Mouse (Mus musculus) hindbrain, embryonic 12.5 days (tissue): ENCODE results near the gene Actg2. TPM values are rescaled to one million over a fixed set of nuclear protein-coding genes. Genes with fewer than 3 reads are reported as not detected.
A peak's percentile ranks its signal among the peaks of the same experiment; 100 is the strongest.

Source experiments
- ATAC-seq: fragments of 200-750 bp; cut with Nextera tagmentation; 2 replicates; pipeline ENCODE4 v1.8.0; 2017; ENCODE audit warnings: moderate TSS enrichment; ENCODE audit not compliant: low FRiP score
- H3K27ac ChIP-seq: fragments of 300-500 bp; sonication (generic); 2 replicates; pipeline ENCODE4 v1.5.1; 2016; ENCODE audit warnings: mild to moderate bottlenecking
- H3K27me3 ChIP-seq: fragments of 300-500 bp; sonication (generic); 2 replicates; pipeline ENCODE4 v1.6.1; 2016; ENCODE audit warnings: mild to moderate bottlenecking
- H3K36me3 ChIP-seq: fragments of 300-500 bp; sonication (generic); 2 replicates; pipeline ENCODE4 v1.6.1; 2016; ENCODE audit warnings: mild to moderate bottlenecking
- H3K4me1 ChIP-seq: fragments of 300-500 bp; sonication (generic); 2 replicates; pipeline ENCODE4 v1.6.1; 2016
- H3K4me2 ChIP-seq: fragments of 300-500 bp; sonication (generic); replicated peaks from 2 replicates; pipeline ENCODE4 v1.6.1; 2016; ENCODE audit warnings: mild to moderate bottlenecking
- H3K4me3 ChIP-seq: fragments of 300-500 bp; sonication (generic); 2 replicates; pipeline ENCODE4 v1.5.1; 2016; ENCODE audit warnings: mild to moderate bottlenecking
- H3K9ac ChIP-seq: fragments of 300-500 bp; sonication (generic); 2 replicates; pipeline ENCODE4 v1.6.1; 2016; ENCODE audit warnings: mild to moderate bottlenecking, moderate library complexity
- H3K9me3 ChIP-seq: fragments of 300-500 bp; sonication (generic); replicated peaks from 2 replicates; pipeline ENCODE4 v1.6.1; 2016; ENCODE audit warnings: mild to moderate bottlenecking
- WGBS: fragments of 180-500 bp; shearing (Covaris S2); methylation state at CpG from one replicate; pipeline ENCODE4 v1.1.7; 2016; 5-methylcytosine and 5-hydroxymethylcytosine counted together
- polyA plus RNA-seq: library from polyadenylated mRNA; unstranded; fragments of >200 nt; fragmentation: Nextera tagmentation; extraction: Ambion mirVana; gene quantifications from 2 replicates; pipeline ENCODE4 v1.2.1, GENCODE M21; 2016

Actg2 gene
- polyA plus RNA-seq, 1 experiment from 2014 or later, result 2.5 TPM

GRCm38 (mm10) chr6:83507168-83507546, 28.9 kb downstream of the Actg2 start:
- ATAC-seq, result peak; percentile 64
- H3K36me3 ChIP-seq, result 0 out of 2 replicates have a peak, but pooled peaks cover 4% of the 10 kb centered on the region
- WGBS, result 39% methylated on average over 6 of the region's 6 CpGs
- H3K4me1 ChIP-seq, result peaks cover 10% of the 10 kb centered on the region
- H3K27ac ChIP-seq, result peak overlapping the region; percentile 93; the same call in 1 of the 2 replicates
- H3K9ac ChIP-seq, result 0 out of 2 replicates have a peak overlapping the region, but pooled peaks have one; percentile 33
- no peaks in the 10 kb centered on the region; the same call in 1 of the 2 replicates for H3K27me3 ChIP-seq
- H3K4me3 ChIP-seq, result peak overlapping the region; percentile 84
- no peaks in the 10 kb centered on the region for H3K9me3 ChIP-seq
- peak overlapping the region; percentile 75 for H3K4me2 ChIP-seq

DNA sequence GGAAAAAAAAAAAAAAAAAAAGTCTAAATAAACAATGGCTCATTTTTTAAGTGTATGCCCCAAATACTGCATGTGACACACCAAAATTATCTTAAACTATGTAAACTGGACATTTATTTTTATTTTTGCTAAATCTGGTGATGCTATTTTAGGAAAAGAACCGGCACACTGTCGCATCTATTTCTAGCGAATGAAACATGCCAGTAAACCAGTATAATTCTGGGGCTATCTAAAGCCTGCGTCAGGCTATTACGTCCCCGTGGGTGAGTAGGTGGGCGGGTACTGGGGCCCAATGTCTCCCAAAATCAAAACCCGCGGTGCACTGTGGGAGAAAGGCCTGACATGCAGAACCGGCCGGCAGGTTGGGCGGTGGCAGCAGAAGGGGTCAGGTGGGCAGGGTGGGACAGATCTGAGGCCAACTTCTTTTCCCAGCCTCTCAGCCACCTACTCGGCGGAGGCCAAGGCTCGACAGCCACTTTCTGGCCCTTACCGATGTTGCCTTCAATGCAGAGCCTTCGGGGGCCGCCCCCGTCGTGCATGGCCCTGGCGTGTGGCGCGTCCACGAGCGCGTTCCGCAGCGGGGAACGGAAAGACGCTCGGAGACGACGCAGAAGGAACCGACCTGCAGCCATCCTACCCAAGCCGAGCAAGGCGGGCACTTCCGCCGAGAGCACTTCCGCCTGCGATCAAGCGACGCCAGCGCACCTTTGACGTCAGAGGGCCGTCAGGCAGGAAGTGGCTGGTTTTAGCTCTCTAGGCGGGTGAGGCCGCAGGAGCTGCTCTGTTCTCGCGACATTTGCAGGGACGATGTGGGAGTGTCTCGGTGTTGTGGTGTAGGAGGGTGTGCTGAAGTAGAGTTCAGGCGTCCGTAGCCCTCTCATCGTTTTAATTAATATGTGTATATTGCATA, 29.6 kb downstream of the Actg2 start, which contains the start of gene Dguok:
Gene Dguok, minus strand, starts transcription at position 712 of the 910 bp plus-strand sequence.
- peak within 1 kb of the TSS; percentile 75 for H3K4me2 ChIP-seq
- no peaks in the 10 kb centered on the region for H3K9me3 ChIP-seq
- H3K36me3 ChIP-seq, result 0 out of 2 replicates have a peak, but pooled peaks cover 4% of the 10 kb centered on the region
- H3K4me1 ChIP-seq, result peaks cover 10% of the 10 kb centered on the region
- H3K27me3 ChIP-seq, result no peaks in the 10 kb centered on the region; the same call in 1 of the 2 replicates
- peak within 1 kb of the TSS; percentile 93 for H3K27ac ChIP-seq
- WGBS, result under 1% methylated on average over 54 of the region's 54 CpGs
- ATAC-seq, result peak; percentile 100
- H3K4me3 ChIP-seq, result peak within 1 kb of the TSS; percentile 84
- peak within 1 kb of the TSS; percentile 81 for H3K9ac ChIP-seq

DNA sequence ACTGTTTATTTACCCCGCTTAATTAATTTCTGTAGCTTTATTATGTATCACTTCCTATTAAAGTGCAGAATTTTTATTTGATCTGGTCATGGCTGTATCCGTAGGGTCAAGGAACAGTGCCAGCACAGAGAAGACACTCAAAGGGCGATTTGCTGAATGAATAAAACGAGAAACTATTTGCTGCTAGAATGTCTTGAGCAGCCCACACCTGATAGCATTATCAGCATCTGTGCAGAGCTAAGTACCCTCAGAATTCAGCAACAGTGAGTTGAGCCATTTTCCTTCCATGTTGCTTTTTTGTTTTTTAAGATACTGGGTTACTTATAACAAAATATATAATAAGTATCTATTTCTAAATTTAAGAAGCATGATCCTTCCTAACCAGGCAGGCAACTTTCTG, 30.5 kb downstream of the Actg2 start:
- H3K9ac ChIP-seq, result peak overlapping the region; percentile 81
- WGBS, result 91% methylated on average over 4 of the region's 4 CpGs
- 0 out of 2 replicates have a peak, but pooled peaks cover 4% of the 10 kb centered on the region for H3K36me3 ChIP-seq
- H3K4me1 ChIP-seq, result peaks cover 10% of the 10 kb centered on the region
- peak overlapping the region; percentile 84; the same call in 1 of the 2 replicates for H3K4me3 ChIP-seq
- peak overlapping the region; percentile 75 for H3K4me2 ChIP-seq
- ATAC-seq, result no peak
- H3K27ac ChIP-seq, result no peak overlapping the region
- H3K9me3 ChIP-seq, result no peaks in the 10 kb centered on the region
- no peaks in the 10 kb centered on the region; the same call in 1 of the 2 replicates for H3K27me3 ChIP-seq

GRCm38 (mm10) chr6:83503361-83503760, 32.7 kb downstream of the Actg2 start:
- peaks cover 4% of the 10 kb centered on the region; the same call in 1 of the 2 replicates for H3K36me3 ChIP-seq
- no peak overlapping the region for H3K4me2 ChIP-seq
- no peaks in the 10 kb centered on the region for H3K9me3 ChIP-seq
- no peaks in the 10 kb centered on the region for H3K27me3 ChIP-seq
- ATAC-seq, result no peak
- no peak overlapping the region for H3K4me3 ChIP-seq
- WGBS, result 87% methylated on average over 3 of the region's 3 CpGs
- no peak overlapping the region for H3K9ac ChIP-seq
- H3K4me1 ChIP-seq, result peaks cover 10% of the 10 kb centered on the region
- no peak overlapping the region for H3K27ac ChIP-seq

DNA sequence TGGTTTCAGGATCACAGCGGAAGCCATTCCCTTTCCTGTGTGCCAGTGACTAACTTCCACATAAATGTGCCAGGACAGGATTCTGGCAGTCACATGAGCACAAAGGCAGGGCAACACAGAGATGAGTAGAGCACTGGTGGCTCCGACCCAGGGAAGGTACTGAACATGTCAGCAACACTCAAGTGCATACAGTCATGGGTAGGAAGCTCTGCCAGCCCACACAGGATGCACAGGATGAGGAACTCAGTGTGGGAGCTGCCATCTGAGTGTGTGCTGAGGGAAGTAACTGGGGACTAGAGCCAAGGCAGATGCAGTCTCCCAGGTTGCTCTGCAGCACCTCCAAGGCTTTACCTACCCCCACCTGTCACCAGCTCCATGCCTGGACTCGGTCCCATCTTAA, 33.4 kb downstream of the Actg2 start:
- Histone ChIP-seq H3K27ac (no peak overlapping the region), H3K9me3 (no peaks in the 10 kb centered on the region), H3K36me3 (peaks cover 4% of the 10 kb centered on the region; the same call in 1 of the 2 replicates), H3K27me3 (no peaks in the 10 kb centered on the region), H3K4me3 (no peak overlapping the region), H3K9ac (no peak overlapping the region), H3K4me2 (no peak overlapping the region), H3K4me1 (peaks cover 10% of the 10 kb centered on the region)
- ATAC-seq, result no peak
- 86% methylated on average over 3 of the region's 3 CpGs for WGBS

GRCm38 (mm10) chr6:83501524-83502310, 34.3 kb downstream of the Actg2 start:
- H3K27ac ChIP-seq, result no peak overlapping the region
- peaks cover 6% of the 10 kb centered on the region for H3K4me1 ChIP-seq
- H3K9ac ChIP-seq, result no peak overlapping the region
- H3K27me3 ChIP-seq, result no peaks in the 10 kb centered on the region
- no peak overlapping the region for H3K4me2 ChIP-seq
- 67% methylated on average over 9 of the region's 9 CpGs for WGBS
- H3K9me3 ChIP-seq, result no peaks in the 10 kb centered on the region
- no peak overlapping the region for H3K4me3 ChIP-seq
- no peak for ATAC-seq
- H3K36me3 ChIP-seq, result peaks cover 4% of the 10 kb centered on the region; the same call in 1 of the 2 replicates

GRCm38 (mm10) chr6:83500462-83500861, 35.6 kb downstream of the Actg2 start:
- Histone ChIP-seq H3K4me2 (no peak overlapping the region), H3K36me3 (peaks cover 7% of the 10 kb centered on the region; the same call in 1 of the 2 replicates), H3K27ac (no peak overlapping the region), H3K9ac (no peak overlapping the region), H3K9me3 (no peaks in the 10 kb centered on the region), H3K27me3 (no peaks in the 10 kb centered on the region), H3K4me3 (no peak overlapping the region), H3K4me1 (peaks cover under 1% of the 10 kb centered on the region)
- ATAC-seq, result no peak
- WGBS, result 58% methylated on average over 3 of the region's 3 CpGs

DNA sequence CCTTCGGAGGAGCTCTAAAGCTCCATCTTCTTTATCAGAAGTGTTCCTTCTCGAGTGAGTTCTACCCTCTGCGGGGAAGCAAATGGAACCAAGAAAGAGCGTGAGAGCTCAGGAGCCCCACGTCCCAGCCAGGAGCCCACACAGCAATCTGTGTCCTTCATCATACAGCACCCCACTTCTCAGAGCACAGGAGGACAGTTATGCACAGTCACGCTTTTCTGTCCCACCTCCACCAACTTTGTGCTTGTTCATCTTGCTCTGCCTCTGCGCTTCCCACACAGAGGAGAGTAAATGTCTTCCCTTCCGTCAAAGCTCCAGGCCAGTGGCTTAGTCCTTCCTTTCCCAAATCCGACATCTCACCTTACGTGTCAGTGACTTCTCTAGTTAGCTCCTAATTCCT, 37.0 kb downstream of the Actg2 start:
- H3K4me1 ChIP-seq, result no peaks in the 10 kb centered on the region
- no peak overlapping the region for H3K27ac ChIP-seq
- 96% methylated on average over 10 of the region's 10 CpGs for WGBS
- H3K9me3 ChIP-seq, result no peaks in the 10 kb centered on the region
- H3K27me3 ChIP-seq, result no peaks in the 10 kb centered on the region
- no peak overlapping the region for H3K4me2 ChIP-seq
- no peak overlapping the region for H3K9ac ChIP-seq
- no peak for ATAC-seq
- peaks cover 13% of the 10 kb centered on the region; the same call in 1 of the 2 replicates for H3K36me3 ChIP-seq
- H3K4me3 ChIP-seq, result no peak overlapping the region

DNA sequence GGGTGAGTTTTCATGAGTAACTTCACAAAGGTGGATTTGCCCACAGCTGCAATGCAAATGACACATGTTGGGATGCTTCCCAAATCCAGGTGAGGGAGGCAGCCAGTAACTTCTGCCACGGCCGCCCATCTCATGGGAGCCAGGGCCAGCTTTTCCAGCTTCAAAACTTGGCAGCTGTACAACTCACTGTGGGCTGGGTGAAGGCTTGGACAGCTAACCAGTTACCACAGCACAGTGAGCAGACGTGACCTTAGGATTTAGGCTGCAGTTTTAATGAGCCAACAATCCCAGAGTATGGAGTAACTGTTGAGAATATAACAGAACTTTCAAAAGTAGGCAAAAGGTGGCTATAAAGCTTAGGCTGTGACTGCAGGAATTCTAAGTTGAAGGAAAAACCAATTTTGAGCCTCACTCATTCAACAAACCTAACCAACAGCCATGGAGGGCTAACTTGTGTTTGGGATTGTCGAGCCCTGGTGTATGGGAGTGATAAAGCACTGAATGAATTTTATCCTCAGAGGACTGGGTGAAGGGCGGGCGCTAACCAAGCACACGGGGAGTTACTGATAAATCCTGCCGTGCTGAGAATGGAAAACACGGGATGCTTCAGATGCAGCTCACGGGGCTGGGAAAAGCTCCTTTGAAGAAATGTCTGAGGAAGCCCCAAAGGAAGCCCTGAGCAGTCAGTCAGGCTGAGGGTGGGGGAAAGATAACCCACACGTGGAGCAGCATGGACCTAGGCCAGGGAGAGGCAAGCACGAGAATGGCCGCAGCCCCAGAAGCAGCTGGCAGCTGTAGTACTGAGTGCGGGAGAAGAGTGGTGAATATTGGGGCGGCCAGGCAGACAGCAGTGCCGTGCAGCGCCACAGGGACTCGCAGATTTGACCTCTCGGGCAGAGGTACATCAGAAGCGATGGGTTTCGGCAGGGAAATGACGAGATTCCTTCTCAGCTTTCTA, 39.0 kb downstream of the Actg2 start:
- 90% methylated on average over 22 of the region's 22 CpGs for WGBS
- no peak overlapping the region for H3K4me3 ChIP-seq
- no peak overlapping the region for H3K9ac ChIP-seq
- H3K4me2 ChIP-seq, result no peak overlapping the region
- no peak for ATAC-seq
- H3K4me1 ChIP-seq, result no peaks in the 10 kb centered on the region
- peaks cover 17% of the 10 kb centered on the region for H3K36me3 ChIP-seq
- H3K9me3 ChIP-seq, result no peaks in the 10 kb centered on the region
- H3K27ac ChIP-seq, result no peak overlapping the region
- no peaks in the 10 kb centered on the region for H3K27me3 ChIP-seq

DNA sequence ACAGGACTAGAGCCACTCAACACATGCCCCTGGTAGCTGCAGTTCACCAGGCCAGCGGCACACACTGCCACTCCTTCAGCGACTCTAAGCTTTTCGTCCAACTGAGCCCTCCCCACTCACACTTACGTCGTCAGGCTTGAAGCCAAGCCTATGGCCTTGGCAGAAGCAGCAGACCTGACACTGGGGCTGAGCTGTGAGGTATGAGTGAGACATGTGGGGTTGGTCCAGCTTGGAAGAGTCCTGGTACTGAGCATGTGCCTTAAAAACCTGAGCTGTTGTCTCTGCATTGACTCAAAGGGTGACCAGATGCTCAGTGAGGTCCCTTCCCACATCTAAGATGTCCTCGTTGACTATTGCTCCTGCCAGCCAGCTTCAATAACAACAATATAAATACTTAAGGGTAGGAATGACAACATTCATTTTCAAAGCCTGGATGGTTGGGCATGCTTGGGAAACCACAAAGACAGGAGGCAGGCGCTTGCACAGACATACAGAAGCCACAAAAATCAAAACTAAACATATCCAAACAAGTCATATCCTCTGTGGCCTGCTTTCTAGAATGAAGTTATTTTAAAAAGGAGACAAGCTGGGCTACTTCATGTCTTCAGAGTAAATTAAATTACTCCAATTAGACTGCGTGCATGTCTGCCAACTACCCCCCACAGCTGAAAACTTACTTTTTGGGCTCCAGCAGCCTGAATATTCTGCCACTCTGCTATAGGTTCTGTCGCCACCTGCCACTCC, 39.9 kb downstream of the Actg2 start:
- Histone ChIP-seq H3K36me3 (peaks cover 24% of the 10 kb centered on the region), H3K9me3 (no peaks in the 10 kb centered on the region), H3K9ac (no peak overlapping the region), H3K27me3 (no peaks in the 10 kb centered on the region), H3K4me2 (no peak overlapping the region), H3K4me1 (no peaks in the 10 kb centered on the region), H3K27ac (no peak overlapping the region), H3K4me3 (no peak overlapping the region)
- WGBS, result 91% methylated on average over 9 of the region's 9 CpGs
- no peak for ATAC-seq

DNA sequence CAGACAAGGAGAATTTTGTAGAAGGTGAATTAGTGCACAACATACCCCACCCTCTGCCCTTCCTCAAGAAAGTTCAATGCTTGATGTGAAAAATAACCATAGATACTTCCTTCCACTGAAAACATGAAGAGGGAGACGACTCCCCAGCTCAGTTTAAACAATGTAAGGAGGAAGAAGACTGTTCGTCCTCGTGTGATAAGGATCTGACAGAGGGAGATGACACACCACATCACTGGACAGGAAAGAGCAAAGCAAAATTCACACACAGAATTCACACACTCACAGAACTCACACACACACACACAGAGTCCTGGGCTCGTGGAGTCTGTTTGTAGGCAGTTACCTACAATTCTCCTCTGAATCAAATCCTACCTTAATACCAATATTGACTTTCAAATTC, 45.4 kb downstream of the Actg2 start:
- no peak for ATAC-seq
- Histone ChIP-seq H3K4me3 (no peak overlapping the region), H3K4me2 (no peak overlapping the region), H3K4me1 (no peaks in the 10 kb centered on the region), H3K9me3 (no peaks in the 10 kb centered on the region), H3K27ac (no peak overlapping the region), H3K36me3 (peaks cover 69% of the 10 kb centered on the region), H3K27me3 (no peaks in the 10 kb centered on the region), H3K9ac (no peak overlapping the region)
- 85% methylated on average over 4 of the region's 4 CpGs for WGBS
